Mouse (Mus musculus): Measurements from ENCODE around the gene Trappc6a. TPM values are rescaled to one million over a fixed set of nuclear protein-coding genes. Genes with fewer than 3 reads are reported as not detected.

Gene Trappc6a
- polyA plus RNA-seq, 1 experiment from 2014 or later: 49.0 TPM

GRCm38 (mm10) chr7:19557982-19558900 lies 50.0 kb downstream of the Trappc6a start:
- no peak for ATAC-seq (ENCODE audit: low read depth)
- Histone ChIP-seq H3K27me3 (no peaks in the 10 kb centered on the region), H3K4me1 (replicated peaks) (peaks cover 64% of the 10 kb centered on the region), H3K4me2 (peak overlapping the region; percentile 100), H3K36me3 (peaks cover 24% of the 10 kb centered on the region; the same call in 1 of the 2 replicates), H3K4me3 (peak overlapping the region; percentile 82; the same call in 1 of the 2 replicates), H3K27ac (replicated peaks) (no peak overlapping the region), H3K9ac (peak overlapping the region; percentile 56), H3K9me3 (no peaks in the 10 kb centered on the region)
- 99% methylated on average over 6 of the region's 6 CpGs for WGBS

- peak overlapping the region; percentile 82; the same call in 1 of the 2 replicates for H3K4me3 ChIP-seq
- peak overlapping the region; percentile 56 for H3K9ac ChIP-seq
These were observed 50.8 kb downstream of the Trappc6a start for GRCm38 (mm10) chr7:19558965-19559364.

DNA sequence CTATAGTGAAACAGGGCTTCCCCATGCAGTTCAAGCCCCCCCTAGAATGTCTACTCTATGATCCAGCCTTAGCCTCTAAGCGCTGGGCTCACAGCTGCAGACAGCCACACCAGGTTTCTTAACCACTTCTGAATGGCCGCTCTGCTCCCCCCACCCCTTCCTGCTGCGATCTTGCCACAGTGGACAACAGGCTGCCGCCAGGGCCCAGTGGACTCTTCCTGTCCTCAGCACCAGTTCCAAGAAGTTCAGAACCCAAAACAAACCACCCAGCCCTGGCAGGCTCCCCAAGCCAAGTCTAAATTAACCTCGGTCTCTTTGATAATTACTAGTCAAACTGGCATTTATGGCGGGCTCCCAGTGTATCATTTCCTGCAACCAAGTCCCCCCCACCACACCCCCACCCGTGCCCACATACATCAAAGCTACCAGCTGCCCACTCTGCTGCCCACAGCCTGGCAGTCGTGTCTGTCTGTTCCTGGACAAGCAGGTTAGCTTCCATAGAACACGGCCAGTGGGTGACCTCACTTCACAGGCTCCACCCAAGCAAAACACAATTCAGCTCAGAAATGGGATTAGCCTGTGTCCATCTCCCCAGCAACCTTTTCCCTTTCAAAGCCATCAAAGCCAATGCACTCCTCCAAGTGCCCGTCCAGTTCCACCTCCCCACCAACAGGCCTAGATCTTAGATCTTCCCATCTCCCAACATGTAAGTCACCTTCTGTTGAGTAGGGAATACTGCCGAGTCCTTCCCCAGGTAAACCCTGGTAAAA lies 52.5 kb downstream of the Trappc6a start:
- no peaks in the 10 kb centered on the region for H3K27me3 ChIP-seq
- H3K4me2 ChIP-seq: peak overlapping the region; percentile 100
- 26% methylated on average over 11 of the region's 11 CpGs for WGBS
- no peak overlapping the region for H3K27ac ChIP-seq (replicated peaks)
- peak overlapping the region; percentile 82 for H3K4me3 ChIP-seq
- peaks cover 20% of the 10 kb centered on the region for H3K36me3 ChIP-seq
- H3K9me3 ChIP-seq: no peaks in the 10 kb centered on the region
- ATAC-seq (ENCODE audit: low read depth): no peak
- H3K9ac ChIP-seq: peak overlapping the region; percentile 90
- peaks cover 60% of the 10 kb centered on the region for H3K4me1 ChIP-seq (replicated peaks)

More at GRCm38 (mm10) chr7:19558965-19559364, 50.8 kb downstream of the Trappc6a start:
- Histone ChIP-seq H3K27ac (replicated peaks) (no peak overlapping the region), H3K4me1 (replicated peaks) (peaks cover 62% of the 10 kb centered on the region), H3K27me3 (no peaks in the 10 kb centered on the region), H3K36me3 (peaks cover 18% of the 10 kb centered on the region; the same call in 1 of the 2 replicates), H3K4me2 (peak overlapping the region; percentile 100), H3K9me3 (no peaks in the 10 kb centered on the region)
- 27% methylated on average over 2 of the region's 2 CpGs for WGBS
- ATAC-seq (ENCODE audit: low read depth): no peak

DNA sequence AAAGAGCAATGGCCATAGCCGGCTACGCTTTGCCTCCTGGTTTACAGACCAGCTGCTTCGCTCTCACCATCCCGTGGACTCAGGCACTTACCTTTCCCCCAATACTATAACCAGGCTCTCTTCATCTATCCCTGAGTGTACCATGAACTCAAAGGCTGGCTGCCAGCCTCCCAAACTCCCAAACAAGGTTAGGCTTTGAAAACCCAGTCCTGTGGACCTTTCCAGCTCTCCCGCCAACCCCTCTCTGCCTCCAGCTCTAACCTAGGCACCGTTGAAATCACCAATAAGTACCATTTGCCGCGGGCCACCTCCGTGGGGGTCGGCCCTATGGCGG lies 53.2 kb downstream of the Trappc6a start:
- Histone ChIP-seq H3K4me2 (peak overlapping the region; percentile 100), H3K27me3 (no peaks in the 10 kb centered on the region), H3K27ac (replicated peaks) (peak overlapping the region; percentile 90), H3K4me3 (peak overlapping the region; percentile 82), H3K9me3 (no peaks in the 10 kb centered on the region), H3K4me1 (replicated peaks) (peaks cover 60% of the 10 kb centered on the region), H3K9ac (peak overlapping the region; percentile 90), H3K36me3 (peaks cover 19% of the 10 kb centered on the region)
- ATAC-seq (ENCODE audit: low read depth): peak; percentile 0; the same call in 1 of the 2 replicates
- 2% methylated on average over 11 of the region's 11 CpGs for WGBS

DNA sequence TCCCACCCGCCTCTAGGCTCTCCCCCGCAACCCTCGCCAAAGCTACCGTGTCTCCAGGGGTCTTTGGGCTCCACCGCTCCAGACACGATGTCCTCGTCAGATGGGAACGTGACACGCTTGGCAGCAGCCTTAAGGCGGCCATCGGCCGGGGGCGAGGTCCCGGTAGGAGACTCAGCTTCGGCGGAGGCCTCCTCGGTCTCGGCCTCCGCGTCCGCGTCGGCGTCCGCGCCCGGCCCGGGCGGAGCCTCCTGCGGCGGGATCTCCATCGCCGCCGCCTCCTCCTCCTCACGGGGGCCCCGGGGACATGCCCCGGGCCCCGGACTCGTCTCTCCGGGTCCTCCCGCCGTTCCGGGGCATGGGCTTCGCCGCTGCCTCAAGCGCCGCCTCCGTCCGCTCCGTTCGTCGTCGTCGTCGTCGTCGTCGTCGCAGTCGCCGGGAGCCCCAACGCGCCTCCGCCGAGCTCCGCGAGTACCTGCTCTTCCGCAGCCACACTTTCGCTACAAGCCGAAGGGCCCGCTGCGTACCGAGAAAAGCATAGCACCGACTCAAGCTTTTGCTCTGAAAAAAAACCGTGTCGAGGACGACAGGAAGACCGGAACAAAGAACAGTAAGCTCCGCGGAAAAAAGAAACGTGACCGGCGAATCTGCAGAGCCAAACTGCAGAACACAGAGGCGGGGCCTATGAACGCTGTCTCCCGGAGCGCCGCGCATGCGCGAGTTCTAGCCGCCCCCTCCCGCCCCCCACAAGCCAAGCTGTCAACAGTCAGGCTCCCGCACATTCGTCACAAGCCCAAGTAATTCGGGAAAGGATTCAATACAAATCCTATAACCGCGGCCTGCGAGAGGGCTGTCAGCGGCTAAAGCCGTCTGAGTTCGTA lies 53.8 kb downstream of the Trappc6a start:
- H3K4me3 ChIP-seq: peak overlapping the region; percentile 82
- H3K36me3 ChIP-seq: peaks cover 19% of the 10 kb centered on the region
- ATAC-seq (ENCODE audit: low read depth): peak; percentile 87
- WGBS: under 1% methylated on average over 102 of the region's 102 CpGs
- H3K9me3 ChIP-seq: no peaks in the 10 kb centered on the region
- H3K4me1 ChIP-seq (replicated peaks): peaks cover 56% of the 10 kb centered on the region
- peak overlapping the region; percentile 90 for H3K9ac ChIP-seq
- peak overlapping the region; percentile 100 for H3K4me2 ChIP-seq
- H3K27ac ChIP-seq (replicated peaks): peak overlapping the region; percentile 90
- H3K27me3 ChIP-seq: no peaks in the 10 kb centered on the region

GRCm38 (mm10) chr7:19562643-19563410 lies 54.6 kb downstream of the Trappc6a start, which contains the start of gene Ppp1r37:
Gene Ppp1r37, minus strand, starts transcription at chr7:19563076.
- Histone ChIP-seq H3K4me3 (peak within 1 kb of the TSS; percentile 82), H3K4me1 (replicated peaks) (peaks cover 48% of the 10 kb centered on the region), H3K27ac (replicated peaks) (peak within 1 kb of the TSS; percentile 90), H3K36me3 (peaks cover 24% of the 10 kb centered on the region), H3K9me3 (no peaks in the 10 kb centered on the region), H3K4me2 (peak within 1 kb of the TSS; percentile 100), H3K9ac (peak within 1 kb of the TSS; percentile 90), H3K27me3 (no peaks in the 10 kb centered on the region)
- ATAC-seq (ENCODE audit: low read depth): peak; percentile 45
- 3% methylated on average over 19 of the region's 19 CpGs for WGBS

DNA sequence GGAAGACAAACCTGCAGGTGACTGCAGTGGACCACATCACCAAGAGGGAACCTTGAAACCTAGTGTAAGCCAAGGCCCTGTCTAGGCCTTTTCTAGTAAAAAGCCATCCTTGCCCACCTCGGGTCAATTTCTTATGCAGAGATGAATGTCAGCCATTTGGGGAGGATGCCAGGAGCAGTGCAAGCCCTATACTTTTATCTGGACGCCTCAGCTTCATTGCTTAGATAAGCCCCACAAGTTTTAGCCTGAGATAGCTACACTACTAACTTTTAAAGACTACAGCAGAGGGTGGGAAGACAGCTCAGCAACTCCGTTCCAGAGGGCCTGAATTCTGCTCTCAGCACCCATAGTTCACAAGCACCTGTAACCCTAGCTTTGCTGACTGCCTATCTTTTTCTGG lies 55.7 kb downstream of the Trappc6a start:
- WGBS: 94% methylated on average over 3 of the region's 3 CpGs

GRCm38 (mm10) chr7:19564455-19564854 lies 56.3 kb downstream of the Trappc6a start:
- Histone ChIP-seq H3K4me1 (replicated peaks) (peaks cover 32% of the 10 kb centered on the region), H3K4me2 (no peak overlapping the region), H3K27me3 (no peaks in the 10 kb centered on the region), H3K36me3 (peaks cover 36% of the 10 kb centered on the region), H3K4me3 (no peak overlapping the region), H3K27ac (replicated peaks) (no peak overlapping the region), H3K9ac (no peak overlapping the region), H3K9me3 (no peaks in the 10 kb centered on the region)
- 92% methylated on average over 4 of the region's 4 CpGs for WGBS
- no peak for ATAC-seq (ENCODE audit: low read depth)

More for the DNA sequence above, 55.7 kb downstream of the Trappc6a start:
- Histone ChIP-seq H3K4me3 (no peak overlapping the region), H3K27me3 (no peaks in the 10 kb centered on the region), H3K4me1 (replicated peaks) (peaks cover 38% of the 10 kb centered on the region), H3K36me3 (peaks cover 30% of the 10 kb centered on the region), H3K27ac (replicated peaks) (no peak overlapping the region), H3K9me3 (no peaks in the 10 kb centered on the region), H3K4me2 (peak overlapping the region; percentile 100; the same call in 1 of the 2 replicates), H3K9ac (no peak overlapping the region)
- no peak for ATAC-seq (ENCODE audit: low read depth)
